13 mouse cellular contexts compared by ENCODE assay signal in genomic region chr5:35815051-35815450, GRCm38 (mm10). TPM values are rescaled to one million over a fixed set of nuclear protein-coding genes. Genes with fewer than 3 reads are reported as not detected.
DNase-seq lines count a peak whose midpoint lies in the region; ATAC-seq and TF ChIP-seq lines count a peak whose summit lies in the region.
"Had no signal": no experiment of that assay in that cellular context is flagged by ENCODE, and none has a peak within 500 bp of the region (broad histone marks: within the 10 kb centered on the region; RNA-seq: fewer than 3 reads in every experiment).

No protein-coding gene starts in this region.

- no peaks in the 10 kb centered on the region for H3K27me3 ChIP-seq in forebrain, embryonic 13.5 days
- 0 out of 2 replicates have a peak, but pooled peaks cover 3% of the 10 kb centered on the region for H3K27me3 ChIP-seq in forebrain, embryonic 12.5 days
- H3K27me3 ChIP-seq in forebrain, postnatal 0 days (ENCODE audit: insufficient read depth, low read length) = no peaks in the 10 kb centered on the region
- H3K27me3 ChIP-seq in neural tube, embryonic 15.5 days (replicated peaks) = no peaks in the 10 kb centered on the region

- no peak overlapping the region for H3K4me3 ChIP-seq in forebrain, embryonic 13.5 days
- no peak overlapping the region for H3K4me3 ChIP-seq in forebrain, embryonic 12.5 days (replicated peaks)
- peak overlapping the region; percentile 44 for H3K4me3 ChIP-seq in left cerebral cortex, adult 2 months
- no peak overlapping the region for H3K4me3 ChIP-seq in forebrain, postnatal 0 days (ENCODE audit: low read depth, low read length)
- H3K4me3 ChIP-seq in neural tube, embryonic 15.5 days (replicated peaks) = no peak overlapping the region
- H3K4me3 ChIP-seq: erythroblast, embryonic 14.5 days had no signal

- peak; percentile 39 for ATAC-seq in forebrain, embryonic 13.5 days
- ATAC-seq in forebrain, embryonic 12.5 days (ENCODE audit: low FRiP score) = no peak
- no peak for ATAC-seq in forebrain, postnatal 0 days
- peak; percentile 21 for ATAC-seq in neural tube, embryonic 15.5 days (ENCODE audit: low FRiP score)

- H3K4me1 ChIP-seq in forebrain, embryonic 13.5 days = peaks cover 24% of the 10 kb centered on the region
- H3K4me1 ChIP-seq in forebrain, embryonic 12.5 days = peaks cover 23% of the 10 kb centered on the region
- 0 out of 2 replicates have a peak, but pooled peaks cover 3% of the 10 kb centered on the region for H3K4me1 ChIP-seq in forebrain, postnatal 0 days (ENCODE audit: insufficient read depth)
- H3K4me1 ChIP-seq in neural tube, embryonic 15.5 days = peaks cover 18% of the 10 kb centered on the region

- no peak for DNase-seq in left cerebral cortex, adult 2 months (ENCODE audit: extremely low spot score in 1 of 2, low spot score in 2 of 2)
- no peak for DNase-seq in left cerebral cortex, adult 9 months (ENCODE audit: low spot score in 2 of 2)
- DNase-seq in forebrain, postnatal 0 days = no peak
- no peak for DNase-seq in testis, postnatal 14 days (ENCODE audit: low spot score)
- DNase-seq in cerebellum, adult 9-10 months = no peak
- DNase-seq: heart, adult 18-20 months; lung, postnatal 14 days; spleen, adult 18-20 months had no signal

- H3K9ac ChIP-seq in forebrain, embryonic 13.5 days = no peak overlapping the region
- no peak overlapping the region for H3K9ac ChIP-seq in forebrain, embryonic 12.5 days
- 0 out of 2 replicates have a peak overlapping the region, but pooled peaks have one; percentile 18 for H3K9ac ChIP-seq in forebrain, postnatal 0 days
- H3K9ac ChIP-seq in neural tube, embryonic 15.5 days (replicated peaks) = no peak overlapping the region

- no peaks in the 10 kb centered on the region for H3K9me3 ChIP-seq in forebrain, embryonic 13.5 days (replicated peaks)
- H3K9me3 ChIP-seq in forebrain, embryonic 12.5 days = no peaks in the 10 kb centered on the region
- no peaks in the 10 kb centered on the region for H3K9me3 ChIP-seq in forebrain, postnatal 0 days (ENCODE audit: low read length)
- no peaks in the 10 kb centered on the region for H3K9me3 ChIP-seq in neural tube, embryonic 15.5 days (replicated peaks)

- no peak for TF ChIP-seq CTCF in left cerebral cortex, adult 2 months (IDR thresholded peaks at IDR 0.05)
- no peak for TF ChIP-seq CTCF in forebrain, postnatal 0 days (IDR thresholded peaks at IDR 0.05; ENCODE audit: low read depth)

- no peak overlapping the region for H3K27ac ChIP-seq in forebrain, embryonic 13.5 days
- no peak overlapping the region for H3K27ac ChIP-seq in forebrain, embryonic 12.5 days
- H3K27ac ChIP-seq in left cerebral cortex, adult 2 months = peak overlapping the region; percentile 96
- H3K27ac ChIP-seq in forebrain, postnatal 0 days (ENCODE audit: low read depth, low read length) = no peak overlapping the region
- H3K27ac ChIP-seq in neural tube, embryonic 15.5 days (replicated peaks) = peak overlapping the region; percentile 39; the same call in 1 of the 2 replicates

- intact Hi-C loops in left cerebral cortex, adult 2 months (cut with DNase I) = loop anchor here (2.0 kb wide), 2 partner anchors 16 to 26 kb away; no protein-coding TSS in a partner anchor

- H3K4me2 ChIP-seq in forebrain, embryonic 13.5 days = no peak overlapping the region
- no peak overlapping the region for H3K4me2 ChIP-seq in forebrain, embryonic 12.5 days
- no peak overlapping the region for H3K4me2 ChIP-seq in forebrain, postnatal 0 days (ENCODE audit: low read depth)
- H3K4me2 ChIP-seq in neural tube, embryonic 15.5 days = no peak overlapping the region

- 31% methylated on average over 2 of the region's 2 CpGs for WGBS in forebrain, embryonic 13.5 days
- 37% methylated on average over 2 of the region's 2 CpGs for WGBS in forebrain, embryonic 12.5 days
- 40% methylated on average over 2 of the region's 2 CpGs for WGBS in forebrain, postnatal 0 days
- WGBS in neural tube, embryonic 15.5 days = 37% methylated on average over 2 of the region's 2 CpGs

- H3K36me3 ChIP-seq in forebrain, embryonic 13.5 days (ENCODE audit: poor library complexity, severe bottlenecking) = no peaks in the 10 kb centered on the region
- H3K36me3 ChIP-seq in forebrain, embryonic 12.5 days (replicated peaks) = no peaks in the 10 kb centered on the region
- 0 out of 2 replicates have a peak, but pooled peaks cover 3% of the 10 kb centered on the region for H3K36me3 ChIP-seq in forebrain, postnatal 0 days (ENCODE audit: insufficient read depth)
- H3K36me3 ChIP-seq in neural tube, embryonic 15.5 days = 0 out of 2 replicates have a peak, but pooled peaks cover 4% of the 10 kb centered on the region

RNA-seq across cellular contexts. Expression of gene Ablim2, which starts 57.4 kb away (rescaled TPM):
- 2.0 and 3.5 TPM in 2 replicates for polyA plus RNA-seq in forebrain, embryonic 13.5 days (2015; fragmentation: Nextera tagmentation; extraction: Ambion mirVana)
- 1.2 and 1.3 TPM in 2 replicates for polyA plus RNA-seq in forebrain, embryonic 12.5 days (2016; fragmentation: Nextera tagmentation; extraction: Ambion mirVana)
- total RNA-seq in left cerebral cortex, adult 2 months (2021) = 100 to 1,000 TPM; 191 to 208 TPM
- total RNA-seq in forebrain, postnatal 0 days (2014; rRNA removed) = 20.6 and 21.8 TPM in 2 replicates
- 13.2 and 18.2 TPM in 2 replicates for polyA plus RNA-seq in forebrain, postnatal 0 days (2015; fragmentation: Nextera tagmentation; extraction: Ambion mirVana)
- 29.5 and 31.8 TPM in 2 replicates for polyA plus RNA-seq in neural tube, embryonic 15.5 days (2015; fragmentation: Nextera tagmentation; extraction: Ambion mirVana)
- total RNA-seq: common myeloid progenitor, adult 5-6 weeks had no signal
- polyA plus RNA-seq: erythroblast, embryonic 14.5 days had no signal

Comparison
In these comparisons a context has a peak if more than half of its experiments do, and no peak if none do; other contexts are left out.
1. ATAC-seq: peak in forebrain, embryonic 13.5 days (single experiment) and neural tube, embryonic 15.5 days (single experiment); none in forebrain, embryonic 12.5 days (single experiment) and forebrain, postnatal 0 days (single experiment).
2. H3K27ac ChIP-seq: peak in left cerebral cortex, adult 2 months (single experiment) and neural tube, embryonic 15.5 days (single experiment); none in forebrain, embryonic 13.5 days (single experiment), forebrain, embryonic 12.5 days (single experiment) and forebrain, postnatal 0 days (single experiment).